Mouse (Mus musculus) ES-E14 (cell line): ENCODE data around the gene Pard3. TPM values are rescaled to one million over a fixed set of nuclear protein-coding genes. Genes with fewer than 3 reads are reported as not detected.

Experiments used
- DNase-seq: peaks from one replicate; pipeline ENCODE4 v3.0.0-alpha.2; 2013; ENCODE audit warnings: low read depth, low spot score
- H3K27ac ChIP-seq: 2 replicates; pipeline ENCODE4 v1.5.1; 2012; ENCODE audit warnings: low read depth, mild to moderate bottlenecking, low read length, moderate library complexity, mixed read lengths; ENCODE audit not compliant: poor library complexity, insufficient read depth, severe bottlenecking
- H3K36me3 ChIP-seq: 2 replicates; pipeline ENCODE4 v1.6.1; 2012; ENCODE audit warnings: mild to moderate bottlenecking, low read length, moderate library complexity, mixed read lengths; ENCODE audit not compliant: control insufficient read depth, poor library complexity, insufficient read depth, severe bottlenecking
- H3K4me1 ChIP-seq, 2 experiments: fragments of 150-350 bp in 1 of 2; sonication (generic) in 1 of 2; 2 replicates each; pipeline ENCODE4 v1.6.1; 2012; ENCODE audit warnings: low read length in 2 of 2, mild to moderate bottlenecking in 1 of 2, mixed read lengths in 1 of 2; ENCODE audit not compliant: control insufficient read depth in 2 of 2, insufficient read depth in 2 of 2, poor library complexity in 1 of 2
- H3K4me3 ChIP-seq, 2 experiments: fragments of 150-350 bp in 1 of 2; sonication (generic) in 1 of 2; 2 replicates each; pipeline ENCODE4 v1.5.1; 2012; ENCODE audit warnings: low read length in 2 of 2, low read depth in 1 of 2, mild to moderate bottlenecking in 1 of 2, mixed read lengths in 1 of 2; ENCODE audit not compliant: insufficient read depth in 1 of 2, poor library complexity in 1 of 2, severe bottlenecking in 1 of 2
- H3K9ac ChIP-seq: 2 replicates; pipeline ENCODE4 v1.6.1; 2012; ENCODE audit warnings: low read depth, mild to moderate bottlenecking, low read length, mixed read lengths; ENCODE audit not compliant: poor library complexity, insufficient read depth, severe bottlenecking
- H3K9me3 ChIP-seq: fragments of 150-350 bp; sonication (generic); 2 replicates; pipeline ENCODE4 v1.6.1; 2012; ENCODE audit warnings: low read depth, mild to moderate bottlenecking, low read length; ENCODE audit not compliant: control insufficient read depth, insufficient read depth
- CHD2 ChIP-seq: IDR thresholded peaks from 2 replicates; pipeline ENCODE4 v1.6.1; 2014; ENCODE audit warnings: mild to moderate bottlenecking, low read depth, low read length, inconsistent platforms
- HCFC1 ChIP-seq: IDR thresholded peaks from 2 replicates; pipeline ENCODE4 v1.6.1; 2012; ENCODE audit warnings: low read length, inconsistent platforms, borderline replicate concordance; ENCODE audit not compliant: insufficient read depth
- MAFK ChIP-seq: IDR thresholded peaks from 2 replicates; pipeline ENCODE4 v1.6.1; 2014; ENCODE audit warnings: mild to moderate bottlenecking, low read depth, low read length, inconsistent platforms; ENCODE audit not compliant: insufficient read depth
- ZC3H11A ChIP-seq: IDR thresholded peaks from 2 replicates; pipeline ENCODE4 v1.6.1; 2012; ENCODE audit warnings: low read depth, mild to moderate bottlenecking, inconsistent platforms, low read length, borderline replicate concordance
- ZNF384 ChIP-seq: IDR thresholded peaks from 2 replicates; pipeline ENCODE4 v1.6.1; 2012; ENCODE audit warnings: low read depth, low read length, inconsistent platforms
- in situ Hi-C, 2 experiments: fragments of 600-800 bp; cut with MboI; formaldehyde crosslinking; loops; one replicate each; pipeline ENCODE4 v1.15.1; 2025; ENCODE audit warnings: low sequenced_read_pairs in 2 of 2, inconsistent platforms in 1 of 2; ENCODE audit not compliant: unreplicated experiment in 2 of 2
- total RNA-seq: library from RNA; depleted of rRNA; stranded (reverse); fragments of 300-350 nt; gene quantifications from 2 replicates; pipeline ENCODE4 v1.2.3, GENCODE M21; 2012

Gene Pard3
- total RNA-seq, 1 experiment: 30.2 TPM

GRCm38 (mm10) chr8:127038928-127039327 is 24.8 kb upstream of the Pard3 start:
- no peak overlapping the region for H3K4me3 ChIP-seq
- no peaks in the 10 kb centered on the region for H3K36me3 ChIP-seq
- H3K9me3 ChIP-seq: no peaks in the 10 kb centered on the region
- H3K27ac ChIP-seq: no peak overlapping the region
- no peak for TF ChIP-seq MAFK
- no peak for TF ChIP-seq ZC3H11A
- no peak for TF ChIP-seq HCFC1
- no peak for TF ChIP-seq ZNF384
- no peak for TF ChIP-seq CHD2
- H3K9ac ChIP-seq: no peak overlapping the region
- H3K4me1 ChIP-seq: no peaks in the 10 kb centered on the region
- in situ Hi-C loops: no loop called here
- DNase-seq: no peak

- no peaks in the 10 kb centered on the region for H3K36me3 ChIP-seq
- TF ChIP-seq ZC3H11A (no peak), CHD2 (no peak), HCFC1 (no peak)
- no peaks in the 10 kb centered on the region for H3K9me3 ChIP-seq
- no peak overlapping the region for H3K4me3 ChIP-seq
- H3K27ac ChIP-seq: no peak overlapping the region
- no peaks in the 10 kb centered on the region for H3K4me1 ChIP-seq
- DNase-seq: no peak
- in situ Hi-C loops: no loop called here
- H3K9ac ChIP-seq: no peak overlapping the region
These were observed 13.7 kb upstream of the Pard3 start for GRCm38 (mm10) chr8:127049996-127050395.

GRCm38 (mm10) chr8:127052132-127052531 is 11.6 kb upstream of the Pard3 start:
- Histone ChIP-seq H3K4me3 (no peak overlapping the region), H3K9me3 (no peaks in the 10 kb centered on the region), H3K36me3 (no peaks in the 10 kb centered on the region), H3K9ac (no peak overlapping the region), H3K27ac (no peak overlapping the region), H3K4me1 (no peaks in the 10 kb centered on the region)
- in situ Hi-C loops: no loop called here
- no peak for DNase-seq
- TF ChIP-seq HCFC1: no peak
- TF ChIP-seq ZNF384: no peak
- no peak for TF ChIP-seq MAFK
- TF ChIP-seq CHD2: no peak
- no peak for TF ChIP-seq ZC3H11A

- H3K9ac ChIP-seq: no peak overlapping the region
- no peak for TF ChIP-seq CHD2
- TF ChIP-seq ZC3H11A: no peak
- TF ChIP-seq ZNF384: no peak
- TF ChIP-seq HCFC1: no peak
- TF ChIP-seq MAFK: no peak
- no peak overlapping the region for H3K27ac ChIP-seq
- H3K9me3 ChIP-seq: no peaks in the 10 kb centered on the region
- in situ Hi-C loops: no loop called here
- H3K4me1 ChIP-seq: no peaks in the 10 kb centered on the region
- H3K36me3 ChIP-seq: no peaks in the 10 kb centered on the region
- no peak overlapping the region for H3K4me3 ChIP-seq
- no peak for DNase-seq
These were observed 8.6 kb upstream of the Pard3 start for GRCm38 (mm10) chr8:127055081-127055480.

GRCm38 (mm10) chr8:127058759-127059158 is 4.9 kb upstream of the Pard3 start:
- no peak overlapping the region for H3K9ac ChIP-seq
- in situ Hi-C loops: no loop called here
- H3K9me3 ChIP-seq: no peaks in the 10 kb centered on the region
- no peak overlapping the region for H3K27ac ChIP-seq
- no peaks in the 10 kb centered on the region for H3K36me3 ChIP-seq
- DNase-seq: no peak
- H3K4me3 ChIP-seq: no peak overlapping the region
- TF ChIP-seq ZC3H11A (no peak), MAFK (no peak), HCFC1 (no peak), CHD2 (no peak), ZNF384 (no peak)
- H3K4me1 ChIP-seq: peaks cover 2 to 3% of the 10 kb centered on the region in 2 experiments; a peak in 1 of 4 replicates
